Mouse (Mus musculus): ENCODE results near the gene Vipr1.

Gene Vipr1

DNA sequence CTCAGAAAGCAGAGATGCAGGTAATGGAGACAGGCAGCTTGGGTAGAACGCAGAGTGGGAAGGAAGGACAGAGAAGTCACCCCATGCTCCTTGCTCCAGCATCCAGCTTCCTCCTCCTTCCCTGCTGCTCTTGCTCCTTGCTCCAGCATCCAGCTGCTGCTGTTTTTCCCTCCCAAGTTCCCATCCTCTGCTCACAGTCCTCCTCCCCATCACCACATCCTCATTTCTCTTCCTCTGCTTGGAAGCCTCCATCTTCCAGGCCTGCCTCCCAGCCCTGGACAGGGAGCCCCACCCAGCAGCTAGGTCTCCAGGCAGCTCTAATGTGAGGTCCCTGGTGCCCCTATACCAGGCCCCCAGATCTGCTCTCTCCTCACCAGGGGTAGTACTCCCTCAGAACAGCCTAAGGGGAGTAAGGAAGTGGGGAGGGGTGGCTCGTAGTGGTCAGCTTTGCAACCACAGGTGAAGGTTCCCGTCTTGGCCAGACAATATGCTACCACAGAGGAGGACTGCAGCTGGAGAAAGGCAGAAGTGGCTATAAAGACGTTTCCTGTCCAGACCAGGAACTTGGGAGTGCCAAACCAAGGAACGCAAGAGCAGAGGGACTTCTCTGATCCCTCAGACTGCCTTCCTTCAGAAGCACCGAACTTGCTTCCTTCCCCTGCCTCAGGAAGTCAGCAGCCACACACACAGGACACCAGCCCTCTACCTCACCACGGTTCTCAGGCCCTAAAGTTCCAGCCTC, 6.5 kb upstream of the Vipr1 start:
- DNase-seq: peak; percentile 39

DNA sequence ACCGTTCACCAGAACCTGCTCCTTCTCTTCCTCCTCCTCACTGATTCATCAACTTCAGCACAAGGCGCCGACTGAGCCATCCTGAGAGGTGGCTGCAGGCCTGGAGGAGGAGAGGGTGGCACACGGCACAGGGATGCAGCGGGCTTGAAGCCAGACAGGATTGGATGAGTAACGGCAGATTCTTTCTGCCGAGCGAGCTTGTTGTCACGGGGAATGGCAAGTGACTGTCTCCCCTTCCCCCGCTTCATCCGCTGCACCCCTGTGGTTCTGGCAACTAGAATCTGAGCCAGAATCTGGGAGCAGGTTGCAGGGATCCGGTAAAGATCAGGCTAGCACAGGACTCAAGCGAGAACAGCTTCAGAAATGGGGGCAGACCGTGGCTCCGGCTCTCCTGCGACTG, 2.7 kb upstream of the Vipr1 start:
- DNase-seq: no peak

DNA sequence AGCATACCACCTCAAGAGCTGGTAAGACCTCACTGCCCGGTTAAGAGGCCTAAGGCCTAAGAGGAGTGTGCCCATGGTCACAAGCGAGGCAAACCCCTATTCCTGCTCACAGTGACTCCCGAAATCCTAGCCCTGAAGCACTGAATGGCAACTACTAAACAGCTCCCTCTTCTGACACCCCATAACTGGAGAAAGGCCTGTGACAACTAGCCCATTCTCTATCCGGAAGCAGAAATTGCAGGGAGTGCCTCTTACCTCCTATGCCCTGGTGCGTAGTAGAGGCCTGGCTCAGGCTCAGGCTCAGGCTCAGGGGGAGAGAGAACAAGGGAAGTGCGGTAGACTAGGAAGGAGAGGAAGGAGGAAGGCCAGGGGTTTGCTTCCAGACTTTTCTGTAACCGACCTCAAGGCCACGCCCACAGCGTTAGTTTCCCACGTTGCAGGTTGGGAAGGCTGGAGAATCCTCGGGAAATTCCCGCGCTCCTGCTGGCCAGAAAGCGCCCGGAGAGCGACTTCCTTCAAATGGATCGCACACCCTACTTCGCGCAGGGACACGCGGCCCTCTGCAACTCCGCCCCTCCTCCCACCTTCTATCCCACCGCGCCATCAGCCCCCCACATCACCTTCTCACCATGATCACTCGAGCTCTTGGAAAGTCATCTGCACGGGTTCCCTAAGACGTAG, 1.1 kb upstream of the Vipr1 start:
- peak; percentile 41 for DNase-seq

DNA sequence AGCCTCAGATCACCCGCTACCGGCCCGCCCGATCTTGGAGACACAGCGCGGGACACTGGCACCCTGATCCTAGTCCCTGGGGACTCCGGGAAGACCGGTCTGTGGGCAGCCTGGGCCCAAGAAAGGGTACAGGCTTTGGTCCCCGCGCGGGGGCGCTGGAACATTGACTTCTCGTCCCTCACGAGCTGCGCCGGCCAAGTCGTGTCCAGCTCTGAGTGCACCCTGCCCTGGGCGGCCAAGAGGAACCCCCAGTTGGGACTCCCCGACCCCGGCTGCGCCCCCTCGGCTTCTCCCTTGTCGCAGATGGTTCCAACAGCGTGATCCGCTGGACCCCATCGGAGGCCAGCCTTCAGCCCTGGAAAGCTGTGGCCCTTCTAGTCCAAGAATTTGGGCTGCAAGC, 515 bp upstream of the Vipr1 start, which contains the start of gene Lyzl4:
Gene Lyzl4 (minus strand): TSS at position 96 of the 400 bp plus-strand sequence.
- peak; percentile 90 for DNase-seq

DNA sequence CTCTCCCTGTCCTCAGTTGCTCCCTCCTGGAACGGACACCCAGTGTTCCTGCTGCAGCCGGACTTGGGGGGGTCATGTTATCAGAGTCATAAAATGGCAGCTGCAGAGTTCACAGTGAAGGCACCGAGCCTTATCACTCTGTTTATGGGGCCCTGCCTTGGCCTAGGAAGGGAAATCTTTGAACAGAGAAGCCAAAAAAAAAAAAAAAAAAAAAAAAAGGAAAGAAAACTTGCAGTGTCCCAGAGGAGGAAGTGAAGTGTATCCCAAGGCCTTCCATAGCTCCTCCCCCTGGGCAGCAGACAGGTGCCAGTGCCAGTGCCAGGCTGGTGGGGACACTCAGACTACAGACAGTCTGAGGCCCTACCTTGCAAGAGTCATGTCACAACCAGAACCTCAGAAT, 2.3 kb downstream of the Vipr1 start:
- DNase-seq: peak; percentile 16

DNA sequence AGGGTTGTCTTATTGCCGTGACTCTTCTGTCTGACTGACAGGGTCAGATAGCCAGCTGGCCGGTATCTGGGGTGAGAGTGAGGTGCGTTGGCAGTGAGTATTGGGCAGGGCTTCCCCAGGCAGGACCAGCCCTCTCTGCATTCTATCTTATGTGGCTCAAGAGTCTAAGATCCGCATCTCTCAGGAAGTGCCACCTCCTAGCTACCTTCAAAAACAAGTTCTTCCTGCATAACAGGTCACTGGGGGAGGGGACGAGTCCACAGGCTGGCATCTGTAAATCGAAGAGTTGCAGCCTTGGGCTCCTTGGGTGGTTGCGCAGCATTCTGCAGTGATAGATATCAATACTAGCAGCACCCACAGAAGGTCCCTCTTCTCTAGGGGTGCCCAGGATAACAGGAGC, 4.5 kb downstream of the Vipr1 start:
- peak; percentile 53 for DNase-seq

DNA sequence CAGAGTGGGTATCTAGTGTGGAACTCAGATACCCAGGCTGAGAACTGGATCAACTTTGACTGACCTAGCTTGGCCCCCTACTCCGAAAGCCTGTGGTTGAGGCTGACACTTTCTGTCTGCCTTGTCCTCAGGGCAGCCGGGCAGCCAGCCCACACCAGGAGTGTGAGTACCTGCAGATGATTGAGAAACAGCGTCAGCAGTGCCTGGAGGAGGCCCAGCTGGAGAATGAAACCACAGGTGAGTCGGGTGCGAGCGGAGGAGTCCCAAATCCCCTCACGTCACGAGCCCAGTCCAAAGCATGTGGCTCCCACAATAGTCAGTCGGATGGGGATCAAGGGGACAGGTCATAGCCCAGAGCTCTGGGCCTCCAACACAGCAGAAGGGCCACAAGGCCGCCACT, 11.2 kb downstream of the Vipr1 start:
- peak; percentile 27 for DNase-seq

DNA sequence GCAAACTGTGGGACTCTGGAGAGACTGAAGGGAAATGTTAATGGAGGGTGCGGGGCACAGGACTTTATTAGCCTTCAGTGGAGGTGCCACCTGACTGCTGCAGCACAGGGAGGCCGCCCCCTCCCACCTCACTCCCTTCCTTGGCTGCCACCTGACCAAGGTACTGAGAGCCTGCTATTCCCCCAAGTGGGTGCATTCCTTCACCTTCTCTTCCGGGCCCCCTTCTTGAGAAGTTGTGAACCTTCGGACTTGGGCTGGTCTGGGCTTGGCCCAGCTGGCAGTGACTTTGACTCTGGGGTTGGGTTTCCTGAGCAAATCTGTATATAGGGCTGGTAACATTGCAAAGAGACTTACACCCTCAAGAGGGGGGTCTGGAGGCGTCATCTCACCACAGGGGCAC, 13.8 kb downstream of the Vipr1 start:
- no peak for DNase-seq

DNA sequence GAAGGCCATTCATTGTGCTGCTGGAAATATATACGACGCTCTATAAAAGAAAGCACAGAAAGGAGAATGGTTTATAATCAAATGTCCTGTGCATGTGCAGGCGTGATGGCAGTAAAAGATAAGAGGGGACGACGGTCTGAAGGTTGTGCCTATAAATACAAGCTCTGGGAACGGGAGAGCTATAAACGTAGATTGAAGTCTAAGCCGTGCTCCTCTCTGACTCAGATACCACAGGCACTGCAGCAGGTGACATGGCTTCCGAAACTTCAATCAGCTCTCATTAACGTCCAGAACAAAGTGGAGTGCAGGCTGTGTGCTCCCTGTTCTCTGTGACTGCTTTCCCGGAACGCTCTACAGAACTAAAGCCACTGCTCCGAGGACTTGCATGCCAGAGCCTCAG, 14.6 kb downstream of the Vipr1 start:
- DNase-seq: no peak

DNA sequence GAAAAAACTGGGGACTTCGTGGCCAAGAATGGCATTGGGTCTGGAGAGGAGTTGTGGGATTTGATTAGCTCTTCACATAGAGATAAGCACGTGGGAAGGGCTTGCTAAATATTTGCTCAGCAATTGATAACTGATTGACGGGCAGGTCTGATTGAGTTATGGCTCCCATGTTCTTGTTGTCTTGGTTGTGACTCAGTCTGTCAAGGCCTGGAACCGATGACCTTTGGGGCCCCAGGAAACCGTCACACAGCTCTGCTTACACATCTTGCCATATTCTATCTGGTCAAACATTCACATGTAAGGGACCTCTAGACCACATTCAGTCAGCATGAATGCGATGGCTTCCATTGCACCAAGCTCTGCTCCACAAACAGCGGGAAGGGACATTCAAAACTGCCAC, 15.7 kb downstream of the Vipr1 start:
- DNase-seq: no peak

DNA sequence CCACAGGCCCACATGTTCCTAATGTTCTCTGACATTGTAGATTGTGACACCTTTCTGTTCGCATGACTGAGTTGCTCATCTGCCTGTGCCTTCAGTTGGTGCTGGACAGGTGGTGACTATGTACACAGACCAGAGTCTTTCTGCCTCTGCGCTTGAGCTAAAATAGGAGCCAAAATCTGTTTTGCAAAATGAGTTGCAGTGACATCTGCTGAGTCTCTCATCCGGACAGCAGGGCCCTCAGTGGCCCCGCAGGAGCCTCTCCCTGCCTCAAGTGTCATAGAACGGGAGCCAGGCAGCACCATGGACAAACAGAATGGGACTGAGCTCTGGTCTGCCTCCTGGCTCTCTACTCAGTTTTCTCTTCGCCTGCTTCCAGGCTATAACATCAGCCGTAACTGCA, 17.3 kb downstream of the Vipr1 start:
- no peak for DNase-seq

DNA sequence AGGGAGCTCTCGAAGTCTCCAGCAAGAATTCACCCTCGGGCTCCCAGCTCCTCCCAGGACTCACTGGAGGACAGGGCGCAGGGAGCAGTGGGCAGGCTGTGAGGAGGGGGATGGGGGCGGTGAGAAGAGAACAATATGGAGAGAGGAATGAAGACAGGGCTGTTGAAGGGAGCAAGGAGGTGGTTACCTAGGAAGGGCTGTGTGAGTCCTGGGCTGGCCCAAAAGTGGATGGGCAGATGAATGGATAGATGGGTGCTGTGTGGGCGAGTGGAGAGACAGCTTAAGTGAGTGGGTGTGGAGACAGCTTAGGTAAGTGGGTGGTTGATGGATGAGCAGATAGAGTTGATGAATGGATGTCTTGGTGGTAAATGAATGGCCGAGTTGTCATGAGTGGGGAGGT, 21.0 kb downstream of the Vipr1 start:
- DNase-seq: no peak

DNA sequence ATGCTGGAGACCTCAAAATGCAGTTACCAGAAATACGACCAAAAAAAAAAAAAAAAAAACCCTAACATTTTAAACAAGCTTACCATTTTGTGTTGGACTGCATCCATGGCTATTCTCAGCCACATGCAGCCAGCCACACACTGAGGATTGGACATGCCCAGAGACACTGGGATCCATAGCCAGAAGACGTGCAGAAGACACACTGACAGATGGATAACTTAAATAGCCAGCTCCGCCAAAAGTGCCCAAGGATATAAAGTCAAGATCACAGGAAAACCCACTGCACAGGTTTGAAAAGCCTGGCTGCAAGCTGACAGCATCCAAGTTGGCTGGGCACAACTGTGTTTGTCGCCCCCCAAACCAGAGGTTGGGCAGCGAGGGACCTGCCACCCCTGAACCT, 21.6 kb downstream of the Vipr1 start:
- no peak for DNase-seq

DNA sequence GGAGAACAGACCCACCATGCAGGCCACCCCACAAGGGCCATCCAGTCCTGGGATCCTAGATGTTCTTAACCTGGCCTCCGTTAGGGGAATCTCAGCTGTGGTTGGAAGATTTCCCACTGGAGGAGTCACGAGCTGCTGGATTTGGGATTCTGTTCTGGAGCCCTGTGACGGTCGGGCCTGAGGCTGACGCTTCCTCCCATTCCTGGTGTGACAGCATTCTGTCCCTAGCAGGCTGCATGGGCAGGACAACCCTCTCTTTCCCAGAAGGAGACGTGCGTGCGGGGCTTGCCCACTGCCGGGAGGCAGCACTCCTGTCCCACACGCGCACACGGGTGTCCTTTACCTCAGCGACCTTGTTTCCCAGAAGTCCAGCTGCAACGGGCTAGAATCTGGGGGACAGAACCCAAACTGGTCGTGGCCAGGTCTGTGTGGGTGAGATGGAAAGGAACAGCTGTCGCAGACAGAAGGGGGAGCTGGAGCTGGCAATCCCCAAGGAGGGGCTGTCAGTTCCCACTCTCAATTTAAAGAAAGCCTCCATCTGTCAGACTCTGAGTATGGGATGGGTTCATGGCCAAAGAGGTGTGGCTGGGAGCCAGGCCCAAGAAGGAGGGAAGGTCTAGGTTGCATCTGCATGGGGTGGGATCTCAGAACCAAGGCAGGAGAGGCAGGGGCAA, 24.6 kb downstream of the Vipr1 start:
- no peak for DNase-seq

DNA sequence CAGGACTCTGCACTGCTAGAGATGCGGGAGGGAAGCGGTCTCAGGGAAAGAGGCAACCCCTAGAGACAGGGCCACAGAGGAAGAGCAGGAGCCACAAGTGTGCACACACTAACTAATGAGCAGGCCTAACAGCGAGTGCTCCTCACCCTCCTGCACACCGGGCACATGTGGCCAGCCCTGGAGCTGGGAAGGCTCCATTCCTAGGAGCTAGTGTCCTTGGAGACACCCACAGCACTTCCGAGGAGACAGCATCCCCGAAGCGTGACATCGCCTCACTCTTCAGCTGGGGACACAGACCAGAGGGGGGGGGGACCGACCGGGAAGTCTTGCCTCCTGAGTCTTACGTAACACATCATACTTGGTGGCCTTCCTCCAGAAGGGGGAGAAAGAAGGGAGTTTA, 25.3 kb downstream of the Vipr1 start:
- no peak for DNase-seq

DNA sequence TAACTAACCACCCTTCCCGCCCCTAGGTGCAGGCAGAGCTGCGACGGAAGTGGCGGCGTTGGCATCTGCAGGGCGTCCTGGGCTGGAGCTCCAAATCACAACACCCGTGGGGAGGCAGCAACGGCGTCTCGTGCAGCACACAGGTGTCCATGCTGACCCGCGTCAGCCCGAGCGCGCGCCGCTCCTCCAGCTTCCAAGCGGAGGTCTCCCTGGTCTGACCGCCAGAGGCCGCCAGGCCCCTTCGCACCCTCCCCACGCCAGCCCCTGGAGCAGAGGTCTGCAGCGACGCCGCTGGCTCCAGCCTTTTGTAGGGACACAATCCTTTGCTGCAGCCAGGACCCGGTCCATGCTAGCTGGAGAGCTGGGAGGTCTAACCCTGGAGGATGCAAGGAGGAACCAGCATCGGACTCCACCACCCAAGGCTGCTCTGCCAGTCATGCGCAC, 26.9 kb downstream of the Vipr1 start:
- peak; percentile 83 for DNase-seq

DNA sequence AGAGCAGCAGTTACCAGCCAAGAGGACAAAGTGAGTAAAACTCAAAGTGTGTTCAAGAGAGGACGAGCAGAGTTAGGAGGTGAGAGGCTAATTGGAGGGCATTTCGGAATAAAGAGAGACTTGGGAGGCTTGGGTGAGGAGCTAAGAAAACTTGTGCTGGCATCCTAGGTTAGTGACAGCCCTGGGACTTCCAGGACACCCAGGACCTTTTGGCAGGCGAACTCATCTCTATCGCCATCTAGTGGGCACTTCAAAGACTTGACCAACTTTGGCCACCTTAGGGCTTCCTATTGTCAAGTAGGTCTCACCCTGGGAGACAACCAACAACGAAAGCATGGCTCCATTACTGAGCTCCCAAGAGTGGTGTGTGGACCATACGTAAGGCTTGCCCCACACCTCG, 28.8 kb downstream of the Vipr1 start:
- DNase-seq: peak; percentile 76

DNA sequence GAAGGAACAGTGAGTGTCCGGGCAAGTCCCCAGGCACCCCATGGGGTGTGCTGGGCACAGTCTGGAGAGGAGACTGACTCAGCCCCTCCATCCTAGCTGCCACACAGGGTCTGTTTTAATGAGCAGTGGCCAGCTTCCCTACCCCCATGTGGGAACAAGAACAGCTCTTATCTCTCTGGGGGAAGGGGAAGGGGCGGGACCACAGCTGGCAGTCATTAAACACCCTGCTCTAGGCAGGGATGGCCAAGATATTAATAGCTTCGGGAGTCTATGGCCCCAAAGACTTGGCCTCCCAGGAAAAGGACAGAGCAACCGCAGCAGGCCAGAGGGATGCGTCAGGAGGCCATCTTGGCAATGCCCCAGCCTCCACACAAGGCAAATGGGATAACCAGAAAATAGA, 29.8 kb downstream of the Vipr1 start:
- DNase-seq: peak; percentile 83

DNA sequence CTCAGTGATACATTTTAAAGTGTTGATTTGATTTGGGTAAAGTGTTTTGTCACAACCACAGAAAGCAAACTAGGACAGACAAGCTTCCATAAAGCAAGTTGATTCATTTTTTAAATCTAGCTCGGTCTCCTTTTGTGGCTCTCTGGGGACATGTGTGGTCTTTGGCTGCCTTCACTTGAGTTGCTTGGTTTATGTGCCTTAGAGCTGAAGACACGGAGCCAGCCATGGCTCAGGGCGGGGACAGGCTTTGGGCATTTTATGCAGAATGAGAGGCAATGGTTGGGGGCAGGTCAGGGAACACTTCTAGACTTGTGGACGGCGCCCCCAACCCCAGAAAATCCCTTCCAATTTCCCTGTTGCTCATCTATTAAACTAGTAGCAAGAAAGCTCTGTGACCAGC, 31.2 kb downstream of the Vipr1 start:
- no peak for DNase-seq

DNA sequence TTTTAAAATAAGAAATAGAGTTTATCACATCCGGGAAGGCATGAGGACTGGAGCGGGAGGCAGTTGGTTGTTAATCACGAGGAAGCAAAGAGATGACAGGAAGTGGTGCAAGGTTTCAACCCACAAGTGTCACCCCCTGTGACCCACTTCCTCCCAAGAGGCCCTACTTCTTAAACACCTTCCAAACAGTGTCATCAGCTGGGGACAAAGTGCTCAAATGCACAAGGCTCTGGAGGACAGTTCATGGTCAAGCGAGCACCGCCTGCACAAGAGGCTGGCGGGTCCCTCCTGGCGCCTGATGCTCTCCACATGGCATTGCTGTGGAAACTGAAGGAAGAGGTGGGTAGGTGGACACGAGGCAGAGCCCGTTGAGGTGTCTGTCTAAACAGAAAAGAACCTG, 32.5 kb downstream of the Vipr1 start:
- DNase-seq: peak; percentile 64

DNA sequence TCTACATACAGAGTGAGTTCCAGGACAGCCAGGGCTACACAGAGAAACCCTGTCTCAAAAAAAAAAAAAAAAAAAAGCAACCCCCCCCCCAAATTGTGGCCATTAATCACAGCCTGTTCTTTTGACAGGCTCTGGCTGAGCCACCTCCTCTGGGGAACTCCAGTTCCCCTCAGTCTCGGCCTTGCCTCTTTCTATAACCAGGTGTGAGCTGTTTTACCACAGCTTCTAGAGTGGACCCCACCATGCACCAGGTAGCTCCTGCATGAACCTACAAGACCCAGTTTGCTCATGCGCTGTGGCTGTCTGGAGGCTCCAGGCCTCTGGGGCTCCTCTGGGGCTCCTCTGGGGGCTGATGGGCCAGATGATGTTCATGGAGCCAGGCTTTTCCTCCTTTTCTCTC, 33.0 kb downstream of the Vipr1 start:
- DNase-seq: no peak

DNA sequence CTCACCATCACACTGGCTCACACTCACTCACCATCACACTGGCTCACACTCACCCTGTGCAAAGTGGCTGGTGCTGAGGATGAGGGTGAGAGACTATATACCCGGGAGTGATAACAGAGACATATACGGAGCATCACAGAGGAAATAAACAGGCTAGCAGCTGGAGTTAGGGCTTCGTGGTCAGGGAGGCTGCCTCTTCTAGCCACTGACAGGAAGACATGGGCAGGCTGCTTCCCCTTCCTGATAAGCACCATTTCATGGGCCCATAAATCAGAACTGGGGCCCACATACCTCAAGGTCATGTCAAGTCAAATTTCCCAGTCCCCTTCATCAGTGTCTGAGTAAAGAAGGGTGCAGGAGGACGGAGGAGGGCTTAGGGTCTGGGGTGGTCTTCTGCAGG, 34.6 kb downstream of the Vipr1 start:
- peak; percentile 58 for DNase-seq

DNA sequence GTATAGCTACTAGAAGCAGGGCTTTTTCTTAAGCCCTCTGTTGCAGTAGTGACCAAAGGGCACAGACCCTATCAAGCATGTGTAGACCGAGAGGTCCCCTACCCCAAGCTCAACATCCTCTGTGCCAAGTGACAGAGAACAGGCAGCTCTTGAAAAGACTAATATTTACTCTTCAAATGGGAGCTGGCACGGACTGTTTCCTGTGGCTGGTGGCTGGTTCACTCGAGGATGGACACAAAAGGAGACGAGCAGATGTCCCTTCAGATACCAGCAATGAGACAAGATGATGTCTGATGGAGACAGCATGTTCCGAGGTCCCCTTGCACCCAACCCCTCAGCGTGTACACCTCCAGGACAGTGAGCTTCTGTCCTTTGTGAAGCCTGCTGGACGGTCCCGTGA, 35.0 kb downstream of the Vipr1 start:
- DNase-seq: peak; percentile 93

DNA sequence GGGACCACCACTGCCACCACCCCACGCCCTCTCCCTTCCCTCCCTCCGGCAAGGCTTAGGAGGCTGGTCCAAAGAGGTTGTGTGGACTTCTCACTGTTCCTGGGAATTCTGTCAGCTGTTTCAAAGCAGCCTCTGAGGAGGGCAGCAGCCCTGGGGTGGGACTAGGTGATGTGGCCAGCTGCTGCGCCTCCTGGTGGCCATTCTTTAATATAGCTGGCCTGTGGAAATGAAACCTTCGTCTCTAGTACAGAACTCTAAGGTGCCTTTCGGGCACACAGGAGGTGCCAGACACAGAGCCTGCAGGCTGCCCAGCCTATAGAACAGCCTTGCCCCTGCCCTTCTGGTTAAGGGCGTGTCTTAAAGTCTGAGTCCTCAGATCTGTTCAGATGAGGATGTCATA, 37.0 kb downstream of the Vipr1 start:
- peak; percentile 81 for DNase-seq

Data from lung, postnatal 36 days (tissue).